Mouse (Mus musculus): ENCODE results near the gene Siglece.

DNA sequence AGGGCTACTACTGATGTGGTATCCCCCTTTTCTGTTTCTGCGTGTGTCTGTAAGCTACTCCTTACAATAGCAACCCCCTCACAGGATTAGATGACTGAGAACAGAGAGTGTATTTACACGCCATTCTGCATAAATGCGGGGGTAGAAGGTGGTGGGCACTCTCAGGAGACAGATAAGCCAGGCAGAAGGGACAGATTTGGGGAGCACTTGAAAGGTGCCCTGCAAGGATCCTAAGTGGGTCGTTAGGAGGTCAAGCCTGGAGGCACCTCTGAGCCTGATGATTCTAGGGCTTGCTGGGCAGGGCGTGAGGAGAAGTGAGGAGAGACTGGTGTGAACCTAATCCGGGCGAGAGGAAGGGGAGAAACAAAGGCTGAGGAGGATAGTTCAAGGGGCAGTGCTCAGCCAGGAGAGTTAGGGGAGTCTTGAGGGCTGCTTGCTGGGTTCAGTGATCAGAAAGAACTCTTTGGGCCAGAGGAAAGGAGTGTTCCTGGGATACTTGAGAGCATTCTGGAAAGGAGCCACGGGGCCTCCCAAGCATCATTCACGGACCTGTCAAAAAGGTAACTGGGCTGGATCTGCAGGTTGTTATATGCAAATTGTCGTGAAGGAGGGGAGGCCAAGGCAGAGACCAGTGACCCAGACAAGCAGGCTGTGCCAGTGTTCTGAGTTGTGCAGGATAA, 12.8 kb upstream of the Siglece start:
- no peak for TF ChIP-seq CTCF (IDR thresholded peaks at IDR 0.05; ENCODE audit: low read depth, low read length)
- no peak for TF ChIP-seq POLR2A (IDR thresholded peaks at IDR 0.05; ENCODE audit: borderline replicate concordance, low read depth, low read length)
